Mouse (Mus musculus) spleen, adult 2 months (tissue): ENCODE results near the gene B4galt4.

Experiments
- CTCF ChIP-seq: fragments of 200-500 bp; IDR thresholded peaks from 2 replicates; pipeline ENCODE4 v1.5.1; 2011; ENCODE audit warnings: mild to moderate bottlenecking, inconsistent platforms; ENCODE audit not compliant: insufficient read depth, insufficient read length, insufficient replicate concordance; ENCODE audit errors: extremely low read depth
- POLR2A ChIP-seq: fragments of 200-500 bp; IDR thresholded peaks from 2 replicates; pipeline ENCODE4 v1.6.1; 2011; ENCODE audit warnings: low read depth, low read length, inconsistent platforms

DNA sequence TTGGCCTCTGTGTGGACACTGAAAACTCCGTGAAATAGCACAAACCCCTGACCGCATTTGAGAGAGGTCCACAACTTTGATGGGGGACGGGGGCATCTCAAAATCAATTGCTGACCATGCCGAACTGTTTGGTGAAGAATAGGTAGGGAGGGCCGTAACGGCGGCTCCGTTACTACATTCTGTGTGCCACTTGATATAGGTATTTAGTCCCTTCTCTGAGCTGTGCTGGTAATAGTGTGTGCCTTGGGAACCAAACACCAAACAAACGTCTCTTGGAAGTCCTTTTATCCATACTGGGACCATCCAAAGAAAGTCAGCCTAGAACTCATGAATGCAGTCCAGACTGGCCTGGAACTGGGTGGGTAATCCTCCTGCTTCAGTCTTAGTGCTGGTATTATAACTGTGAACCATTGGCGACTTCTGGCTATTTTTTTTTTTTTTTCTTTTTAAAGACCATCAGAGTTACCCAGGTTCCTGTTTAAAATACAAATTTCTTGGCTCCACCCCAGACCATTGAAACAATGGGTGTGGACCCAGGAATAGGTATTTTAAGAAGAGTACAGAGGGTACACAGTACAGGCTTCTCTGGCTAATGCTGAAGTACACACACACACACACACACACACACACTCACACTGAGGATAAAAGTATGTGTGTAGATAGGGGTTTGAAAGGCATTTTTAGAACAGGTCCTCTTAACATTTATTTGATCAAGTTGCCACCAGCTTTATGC lies 2.0 kb downstream of the B4galt4 start:
- TF ChIP-seq CTCF (no peak), POLR2A (no peak)
